Mouse (Mus musculus) ovary, postnatal 10 days (tissue): ENCODE measurements around the gene Lmo7.

Experiments used
- DNase-seq: peaks from one replicate; pipeline ENCODE4 v3.0.0; 2022; ENCODE audit warnings: low spot score

Gene Lmo7

DNA sequence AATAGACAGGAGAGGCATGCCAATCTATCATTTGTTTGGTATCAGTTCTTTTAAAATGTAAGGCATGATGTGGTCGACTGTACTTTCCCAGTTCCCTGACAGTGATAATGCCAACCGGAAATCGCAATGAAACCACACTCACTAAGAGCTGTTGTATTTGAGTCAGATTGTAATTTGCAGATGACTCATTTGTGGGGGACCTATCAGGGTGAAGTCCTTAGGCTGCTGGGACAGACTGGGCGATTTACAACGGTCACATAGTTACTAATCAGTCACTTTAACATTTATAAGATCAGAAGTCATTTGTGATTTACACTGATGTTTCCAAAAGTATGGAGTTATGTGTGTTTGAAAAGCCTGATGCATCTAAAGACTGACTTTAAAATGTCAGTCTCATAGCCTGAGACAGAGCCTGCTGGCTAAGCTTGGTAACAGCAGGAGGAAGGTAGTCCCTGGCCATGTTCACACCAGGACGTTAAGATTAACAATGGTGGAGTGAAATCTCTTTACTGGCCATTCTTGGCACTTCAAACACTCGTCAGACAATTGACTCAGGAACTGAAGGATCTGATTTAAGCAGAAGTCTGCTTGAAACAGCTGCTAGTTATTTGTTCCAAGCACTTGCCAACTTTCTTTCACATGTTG lies 149.4 kb downstream of the Lmo7 start:
- no peak for DNase-seq

DNA sequence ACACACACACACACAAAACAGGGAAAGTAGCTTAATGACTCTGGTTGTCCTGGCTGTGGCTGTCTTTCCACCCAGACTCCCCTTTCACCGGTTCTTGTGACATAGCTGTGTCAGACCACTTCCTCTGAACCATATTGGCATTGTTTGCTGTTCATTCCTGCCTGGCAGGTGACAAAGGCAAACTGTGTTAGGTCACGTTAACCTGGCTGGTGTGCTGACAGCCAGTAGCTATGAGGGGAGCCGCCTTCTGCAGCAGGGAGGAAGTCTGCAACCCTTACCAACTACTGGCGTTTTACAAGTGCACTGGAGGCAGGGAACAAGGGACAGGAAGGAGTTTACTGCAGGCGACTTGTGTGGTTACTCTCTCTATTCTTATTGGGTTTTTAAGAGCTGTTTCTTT lies 153.2 kb downstream of the Lmo7 start:
- DNase-seq, result no peak

DNA sequence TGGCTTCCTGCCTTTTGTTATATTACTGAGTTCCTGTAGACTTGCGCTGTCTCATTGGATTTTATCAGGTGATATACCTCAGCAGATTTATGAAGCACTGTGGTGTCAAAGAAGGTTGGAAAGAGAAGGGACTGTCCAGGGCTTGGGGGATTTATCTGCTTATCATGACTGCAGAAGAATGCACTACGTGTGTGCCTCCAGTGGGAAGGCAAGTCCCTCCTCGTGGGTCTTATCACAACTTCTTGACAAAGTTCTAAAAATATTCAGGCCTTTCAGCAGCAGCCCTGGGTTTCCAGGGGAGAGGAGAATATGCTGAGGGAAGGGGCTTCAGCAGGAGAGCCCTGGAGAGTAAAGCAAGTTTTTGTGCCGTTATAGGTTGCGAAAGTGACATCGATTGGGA lies 154.0 kb downstream of the Lmo7 start:
- DNase-seq, result no peak

DNA sequence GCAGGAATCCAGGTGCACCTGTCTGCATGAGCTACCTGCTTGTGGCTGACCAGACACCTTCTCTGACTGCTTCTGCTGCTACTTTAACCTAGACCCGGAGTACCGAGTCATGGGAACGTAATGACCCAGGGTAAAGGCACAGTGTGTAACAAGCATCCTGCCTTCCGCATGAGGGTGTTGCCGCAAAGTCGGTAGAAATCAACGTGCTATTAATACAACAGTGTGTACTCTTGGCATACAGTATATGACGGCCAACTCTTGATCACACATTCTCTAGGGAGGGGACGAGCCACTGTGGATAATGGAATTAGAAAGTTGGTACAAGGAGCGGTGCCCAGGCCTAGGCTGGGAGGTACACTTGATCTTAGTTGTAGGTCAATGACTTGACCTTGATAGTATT lies 156.6 kb downstream of the Lmo7 start:
- no peak for DNase-seq

DNA sequence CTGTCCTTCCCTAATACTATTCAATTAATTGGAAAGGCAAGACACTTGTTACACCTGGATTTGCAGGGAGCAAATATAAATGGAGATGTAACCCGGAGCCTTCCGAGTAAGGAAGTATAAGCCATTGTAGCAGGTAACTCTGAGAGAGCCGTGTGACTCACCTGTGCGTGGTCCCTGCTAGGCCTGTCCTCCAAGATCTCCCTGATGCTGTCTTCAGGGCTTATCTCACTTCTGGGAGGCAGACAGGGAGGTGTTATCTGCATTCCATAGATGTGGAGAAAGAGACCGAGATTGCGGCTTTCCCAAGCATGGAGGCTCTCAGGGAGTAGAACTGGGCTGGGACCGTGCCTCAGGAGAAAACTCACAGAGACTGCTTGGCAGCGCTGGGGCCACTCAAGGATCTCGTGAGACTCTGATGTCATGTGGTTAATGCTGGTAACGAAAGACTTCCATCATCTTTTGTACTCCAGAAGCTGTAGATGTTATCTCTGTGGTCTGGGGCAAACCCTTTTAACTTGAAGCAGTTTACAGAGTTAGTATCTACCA lies 162.2 kb downstream of the Lmo7 start:
- DNase-seq, result no peak

DNA sequence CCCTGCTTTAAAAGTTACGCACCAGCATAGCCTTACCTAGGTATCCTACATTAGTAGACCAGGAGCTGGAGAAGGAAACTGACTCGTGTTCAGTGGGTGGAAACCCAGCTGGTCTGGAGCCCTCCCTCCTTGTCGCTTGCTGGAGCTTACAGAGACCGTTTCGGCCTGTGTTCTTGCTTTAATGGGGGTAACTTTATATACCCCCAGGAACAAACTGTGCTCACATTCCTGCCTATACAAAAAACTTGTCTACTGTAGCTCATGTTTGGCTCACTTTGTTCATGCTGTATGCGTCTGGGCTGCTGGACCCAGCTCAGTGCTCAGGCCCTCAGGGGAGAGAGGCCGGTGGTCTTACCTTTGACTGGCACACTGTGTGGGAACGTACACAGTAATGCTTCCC lies 162.7 kb downstream of the Lmo7 start:
- no peak for DNase-seq

DNA sequence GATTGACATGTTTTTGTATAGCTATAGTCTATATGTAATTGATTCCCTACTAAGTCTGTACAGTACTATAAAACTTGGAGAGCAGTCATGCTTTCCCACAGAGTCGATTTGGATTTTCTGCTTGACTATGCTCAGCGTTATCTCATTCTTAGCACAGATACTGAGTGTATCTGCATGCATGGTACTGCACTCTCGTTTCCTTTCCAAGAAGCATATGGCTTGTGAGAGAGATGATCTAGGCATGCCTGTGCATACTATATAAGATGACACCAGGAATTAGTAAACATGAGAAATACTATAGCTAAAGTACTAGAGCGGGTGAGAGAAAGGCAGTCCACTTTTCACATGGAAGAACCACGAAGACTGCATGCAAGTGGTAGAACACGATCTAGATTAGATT lies 163.5 kb downstream of the Lmo7 start:
- DNase-seq, result no peak

DNA sequence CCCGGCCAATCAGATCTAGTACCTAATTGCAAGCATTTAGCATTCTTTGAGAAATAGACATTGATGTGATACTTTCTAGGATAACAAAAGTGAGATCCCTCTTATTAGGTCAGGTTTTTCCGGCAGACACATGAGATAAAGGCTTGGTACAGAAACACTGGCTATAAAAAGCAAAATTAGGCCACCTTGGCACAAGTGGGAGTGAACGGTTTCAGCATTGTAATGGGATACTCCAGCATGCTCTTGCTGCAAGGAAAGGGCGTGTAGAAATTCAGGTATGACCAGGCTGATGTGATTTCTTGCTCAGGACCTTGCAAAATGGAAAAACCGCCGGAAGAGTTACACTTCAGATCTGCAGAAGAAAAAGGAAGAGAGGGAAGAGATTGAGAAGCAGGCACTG lies 168.5 kb downstream of the Lmo7 start:
- no peak for DNase-seq

DNA sequence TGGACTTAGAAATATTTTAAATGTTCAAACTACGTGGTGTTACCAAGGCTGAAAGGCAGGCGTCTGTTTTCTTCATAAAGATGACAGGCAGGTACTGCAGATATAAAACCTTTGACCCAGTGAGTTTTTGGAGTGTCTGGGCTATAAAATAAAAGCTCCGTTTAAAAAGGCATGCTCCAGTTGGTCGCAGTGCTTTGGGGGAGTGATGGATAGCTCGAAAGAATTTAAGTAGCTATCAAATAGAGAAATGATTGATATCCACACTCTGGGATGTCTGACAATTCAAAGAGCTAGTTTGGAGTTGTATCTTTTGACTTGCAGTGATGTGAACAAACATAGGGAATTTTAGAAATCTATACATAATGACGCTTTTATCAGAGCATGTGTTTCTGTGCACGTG lies 171.7 kb downstream of the Lmo7 start:
- DNase-seq, result no peak

DNA sequence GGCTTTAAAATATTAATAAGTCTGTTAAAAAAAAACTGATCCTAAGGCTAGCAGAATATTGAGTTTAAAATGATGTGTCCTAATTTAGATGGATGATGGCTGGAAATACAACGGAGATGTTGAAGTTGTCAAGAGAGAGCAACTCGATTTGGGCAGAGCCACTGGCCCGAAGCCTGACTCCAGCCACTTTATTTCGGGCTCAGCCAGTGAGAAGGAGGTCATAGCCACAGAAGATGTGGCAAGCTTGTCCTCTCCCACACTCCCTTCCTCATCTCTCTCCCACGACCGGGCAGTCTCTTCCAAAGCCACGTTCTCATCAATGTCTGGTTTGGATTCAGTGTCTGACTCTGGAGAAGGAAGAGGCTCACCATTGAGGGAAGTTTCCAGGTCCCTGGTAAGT lies 172.2 kb downstream of the Lmo7 start:
- no peak for DNase-seq

DNA sequence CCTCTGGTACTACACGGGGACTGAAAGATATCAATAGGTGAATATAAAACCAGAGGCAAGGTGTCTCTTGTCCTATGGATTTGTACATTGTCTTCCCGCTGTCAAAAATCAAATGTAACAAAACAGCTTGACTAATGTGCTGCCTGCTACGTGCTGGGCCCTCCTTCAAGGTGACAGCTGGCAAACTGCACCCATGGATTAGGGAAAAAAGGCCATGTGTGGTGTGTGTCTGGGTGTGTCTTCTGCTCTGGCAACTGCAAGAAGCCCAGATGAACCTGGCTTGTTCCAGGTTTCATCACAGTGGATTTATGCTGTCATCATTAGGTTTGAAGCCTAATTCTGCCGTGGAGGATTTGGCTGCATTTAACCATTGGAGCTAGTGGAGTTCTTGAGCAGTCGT lies 174.0 kb downstream of the Lmo7 start:
- no peak for DNase-seq

DNA sequence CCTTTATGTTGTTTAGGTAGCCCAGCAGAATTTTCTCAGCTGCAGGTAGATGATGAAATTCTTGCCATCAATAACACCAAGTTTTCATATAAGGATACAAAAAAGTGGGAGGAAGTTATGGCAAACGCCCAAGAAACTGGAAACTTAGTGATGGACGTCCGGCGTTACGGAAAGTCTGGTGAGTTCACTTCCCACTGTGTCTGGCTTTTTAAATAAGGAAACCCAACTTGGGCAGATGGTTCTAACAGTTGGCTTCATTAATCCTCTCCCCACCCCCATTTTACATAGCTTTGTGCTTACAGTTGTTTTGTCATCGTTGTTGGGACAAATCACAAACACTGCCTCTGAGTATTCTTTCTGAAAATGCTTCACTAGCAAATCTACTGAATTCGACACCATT lies 182.2 kb downstream of the Lmo7 start:
- no peak for DNase-seq

DNA sequence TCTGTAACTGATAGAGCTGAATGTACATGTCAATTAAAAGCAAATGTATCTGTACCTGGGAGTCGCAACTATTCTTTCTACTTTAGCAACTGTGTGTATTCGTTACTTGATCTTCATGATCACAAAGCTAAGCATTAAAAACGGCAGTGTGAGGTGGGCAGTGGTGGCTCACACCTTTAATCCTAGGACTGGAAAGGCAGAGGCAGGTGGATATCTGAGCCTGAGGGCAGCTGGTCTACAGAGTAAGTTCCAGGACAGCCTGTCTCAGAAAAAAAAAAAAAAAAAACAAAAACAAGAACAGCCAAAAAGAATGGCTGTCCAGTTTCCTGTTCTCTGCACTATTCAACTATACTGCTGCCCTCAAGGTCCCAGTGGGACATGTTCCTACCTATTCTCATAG lies 182.6 kb downstream of the Lmo7 start:
- no peak for DNase-seq

DNA sequence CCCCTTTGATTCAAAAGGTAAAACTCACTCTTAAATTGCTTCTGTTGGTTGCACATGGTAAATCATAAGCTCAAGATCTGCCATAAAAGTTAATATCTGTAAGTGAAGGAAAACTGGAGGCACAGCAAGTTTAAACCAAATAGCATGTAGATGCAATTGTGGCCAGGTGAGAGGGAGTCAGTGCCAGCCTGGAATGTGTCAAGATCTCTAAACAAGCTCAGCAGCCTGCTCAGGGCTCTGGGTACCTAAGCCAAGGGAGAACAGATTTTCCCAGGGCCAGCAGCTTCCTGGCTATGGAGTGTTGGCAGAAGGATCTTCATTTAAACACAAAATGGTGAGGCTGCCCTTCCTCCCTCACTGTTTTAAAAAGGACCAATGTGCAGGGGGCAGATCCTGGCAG lies 184.6 kb downstream of the Lmo7 start:
- no peak for DNase-seq

DNA sequence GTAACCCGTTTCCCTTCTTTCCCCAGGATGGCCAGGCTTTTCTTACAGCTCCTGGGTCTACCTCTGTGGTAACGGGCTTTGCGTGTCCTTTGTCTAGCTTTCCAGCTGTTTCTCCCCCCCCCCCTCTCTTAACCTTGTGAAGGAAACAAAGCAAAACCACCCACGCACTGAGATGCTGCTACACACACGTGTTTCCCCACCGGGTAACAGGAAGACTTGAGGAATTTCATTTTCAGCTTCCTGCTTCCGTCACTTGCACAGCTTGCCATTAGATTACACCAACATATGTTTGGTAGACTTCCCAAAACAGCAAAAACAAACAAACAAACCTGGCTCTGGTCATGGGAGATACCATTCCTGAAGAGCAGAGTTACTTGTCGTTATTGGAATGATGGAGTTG lies 186.1 kb downstream of the Lmo7 start:
- no peak for DNase-seq

DNA sequence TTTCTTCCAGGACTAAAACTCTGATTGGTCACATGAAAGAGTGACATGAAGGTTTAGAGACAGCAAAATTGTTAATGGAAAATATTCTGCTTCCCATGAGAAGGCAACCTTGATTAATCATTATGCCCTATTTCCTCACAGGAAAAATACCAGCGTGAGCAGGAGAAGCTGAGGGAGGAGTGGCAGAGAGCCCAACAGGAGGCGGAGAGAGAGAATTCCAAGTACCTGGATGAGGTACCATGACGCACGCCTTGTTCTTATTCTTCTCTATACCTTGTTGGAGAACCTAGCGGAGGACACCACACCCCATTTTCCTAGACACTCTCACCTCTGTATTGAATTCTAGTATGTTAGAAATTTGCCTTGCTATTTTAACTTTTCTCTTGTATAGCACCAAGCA lies 188.7 kb downstream of the Lmo7 start:
- no peak for DNase-seq

DNA sequence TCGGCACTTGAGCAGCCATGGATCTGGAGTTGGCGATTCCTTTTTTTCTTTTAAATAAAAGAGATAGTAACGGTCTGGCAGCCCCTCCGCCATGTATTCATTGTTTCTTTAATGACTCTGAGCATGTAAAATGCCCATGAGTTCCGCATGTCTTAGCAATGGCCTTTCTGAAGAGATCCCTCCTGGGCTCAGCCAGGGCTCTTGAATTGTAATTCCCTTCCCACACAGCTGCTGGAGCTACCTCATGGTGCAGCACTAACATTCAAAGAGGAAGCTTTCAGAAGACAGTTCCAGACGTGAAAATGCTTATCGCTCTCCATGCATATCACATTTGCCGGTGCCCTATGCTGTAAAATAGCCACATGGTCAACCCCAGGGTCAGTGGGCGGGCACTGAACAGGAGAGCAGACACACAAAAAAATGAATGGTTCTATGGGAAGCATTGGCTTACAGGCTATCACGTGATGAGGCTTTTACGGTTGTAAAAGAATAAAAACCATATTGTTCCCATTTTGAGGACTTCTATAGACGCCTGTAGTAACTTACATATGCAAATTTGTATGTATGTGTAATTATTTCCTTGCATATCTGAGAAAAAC lies 198.0 kb downstream of the Lmo7 start:
- DNase-seq, result no peak

DNA sequence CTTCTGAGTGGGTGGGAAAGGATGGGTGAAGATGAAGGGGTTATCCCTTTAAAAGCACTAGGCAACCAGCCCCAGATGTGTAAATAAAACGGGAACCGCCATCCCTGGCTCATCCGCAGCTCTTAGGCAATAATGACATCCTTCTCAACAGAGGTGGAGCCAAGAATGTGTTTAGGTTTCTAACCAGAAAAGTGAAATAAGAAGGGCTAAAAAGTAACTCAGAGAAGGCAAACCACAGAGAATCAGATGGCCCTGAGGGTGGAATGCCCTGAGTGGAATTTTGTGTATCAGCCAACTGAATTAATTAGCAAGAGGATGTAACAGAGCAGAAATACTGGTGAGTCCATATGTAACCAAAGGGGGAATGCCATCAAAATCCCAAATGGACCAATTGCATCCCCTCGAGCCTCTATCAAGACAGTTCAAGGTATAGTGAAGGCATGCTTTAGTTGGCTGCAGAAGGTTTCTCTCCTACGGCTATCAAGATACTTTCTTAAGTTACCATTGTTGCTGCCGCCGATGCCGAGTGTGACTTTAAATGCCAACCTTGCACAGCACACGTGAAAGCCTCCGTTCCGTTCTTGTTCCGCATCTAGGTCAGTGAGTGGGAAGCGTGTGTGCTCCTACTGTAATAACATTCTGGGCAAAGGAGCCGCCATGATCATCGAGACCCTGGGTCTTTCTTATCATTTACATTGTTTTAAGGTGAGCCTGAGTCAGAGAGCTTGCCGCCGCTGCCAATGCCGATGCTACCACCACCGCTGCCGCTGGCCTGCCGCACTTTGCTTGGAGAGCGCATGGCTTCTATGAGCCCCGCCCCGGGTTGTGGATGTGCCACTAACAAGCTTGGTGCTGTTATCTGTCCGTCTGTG lies 201.1 kb downstream of the Lmo7 start:
- DNase-seq, result no peak

DNA sequence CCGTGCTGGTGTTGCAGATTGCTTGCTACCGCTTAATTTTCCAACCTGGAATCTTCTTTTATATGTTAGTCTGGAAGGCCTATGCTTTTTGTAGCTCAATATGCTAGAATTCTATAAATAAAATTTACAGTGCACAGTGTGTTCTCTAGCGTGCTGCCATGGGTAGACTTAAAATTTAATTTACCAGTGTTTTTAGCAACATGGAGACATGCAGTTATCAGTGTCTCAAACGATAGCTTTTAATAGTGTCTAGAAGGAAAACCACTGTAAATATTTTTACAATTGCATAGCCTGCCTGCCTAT lies 201.6 kb downstream of the Lmo7 start:
- no peak for DNase-seq

DNA sequence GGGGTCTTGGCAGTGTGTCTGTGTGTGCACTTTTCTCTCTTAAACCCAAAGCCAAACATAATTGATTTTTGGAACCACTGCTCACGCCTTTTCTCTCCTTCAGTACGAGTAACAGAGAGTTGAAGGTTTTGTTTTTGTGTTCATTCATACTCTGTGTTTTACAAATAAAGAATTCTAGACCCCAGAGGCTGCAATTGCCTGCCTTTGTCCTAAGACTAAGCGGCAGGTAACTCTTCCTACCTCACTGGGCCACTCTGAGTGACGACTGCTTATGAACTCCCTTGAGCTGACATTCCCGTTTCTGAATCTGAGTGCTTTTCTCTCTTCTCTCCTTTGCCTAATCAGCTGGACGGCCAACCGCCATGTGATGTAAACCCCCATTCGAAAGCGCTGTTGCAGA lies 203.8 kb downstream of the Lmo7 start:
- DNase-seq, result no peak

DNA sequence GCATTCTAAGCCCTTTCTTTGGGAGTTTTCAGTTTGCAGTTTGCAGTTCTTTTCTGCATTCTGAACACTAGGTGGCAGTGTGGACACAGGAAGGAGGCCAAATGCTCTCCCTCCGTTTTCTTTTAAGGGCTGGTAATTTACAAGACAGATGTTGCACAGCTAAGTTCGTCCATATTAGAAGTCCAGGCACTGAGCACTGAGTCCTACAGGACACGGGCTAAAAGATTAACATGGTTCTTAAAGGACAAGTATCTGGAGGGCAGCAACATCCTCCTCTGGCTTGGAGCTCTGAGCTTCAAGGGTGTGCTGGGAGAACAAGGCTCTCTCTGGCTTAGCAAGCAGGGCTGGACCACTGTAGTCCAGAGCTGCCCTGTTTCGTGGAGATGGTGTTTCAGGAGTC lies 213.2 kb downstream of the Lmo7 start:
- peak; percentile 12 for DNase-seq

DNA sequence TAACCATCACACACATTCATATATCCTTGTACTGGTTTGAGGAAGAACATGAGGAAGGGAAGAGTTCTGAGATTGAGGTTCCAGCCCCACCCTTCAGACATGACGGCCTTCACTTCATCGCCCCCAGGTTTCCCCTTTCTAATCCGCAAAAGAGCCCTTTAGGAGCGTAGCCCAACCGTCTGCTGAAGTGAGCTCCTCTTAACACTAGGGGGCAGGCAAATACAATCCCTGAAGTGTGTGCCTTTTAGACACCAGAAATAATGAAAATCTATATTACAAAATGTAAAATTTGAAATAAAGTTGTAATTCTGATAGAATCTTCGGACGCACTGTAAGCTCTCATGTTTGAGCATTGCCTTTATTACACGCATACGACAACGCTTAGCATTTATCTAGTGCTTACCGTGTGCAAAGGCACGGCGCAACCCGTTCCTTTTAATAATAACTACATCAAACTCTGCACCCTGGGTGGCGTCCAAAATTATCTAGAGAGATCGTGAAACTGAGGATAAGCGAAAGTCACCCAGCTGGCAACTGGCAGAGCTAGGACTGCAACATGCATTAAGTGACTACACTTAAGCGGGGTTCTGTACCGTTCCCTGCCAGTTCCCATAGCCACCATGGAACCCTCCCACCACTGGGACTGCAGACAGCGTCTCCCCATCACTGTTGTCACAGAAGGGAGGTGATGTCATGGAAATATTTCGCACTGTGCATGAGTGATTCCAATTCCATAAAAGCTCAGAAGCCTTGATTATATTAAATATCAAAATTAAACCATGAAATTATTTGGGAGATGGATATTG lies 217.2 kb downstream of the Lmo7 start:
- no peak for DNase-seq

DNA sequence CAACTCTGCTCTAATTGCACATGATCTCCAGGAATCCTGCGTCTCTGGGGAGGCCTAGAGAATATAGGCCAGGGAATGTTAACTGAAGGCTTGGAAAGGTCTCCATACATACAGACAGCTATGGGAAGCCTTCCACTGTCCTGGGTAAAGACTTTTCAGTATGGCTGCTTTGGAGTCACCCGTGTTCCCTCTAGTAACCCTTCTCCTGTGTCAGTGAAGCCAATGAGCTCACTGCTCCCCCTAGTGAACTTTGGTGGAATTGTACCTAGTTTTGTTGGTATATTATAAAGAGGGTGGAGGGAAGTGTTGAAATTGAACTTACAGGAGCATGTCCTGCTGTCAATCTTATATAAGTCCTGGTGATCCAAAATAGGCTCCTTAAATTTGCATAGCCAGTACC lies 219.4 kb downstream of the Lmo7 start:
- DNase-seq, result no peak
